Mouse (Mus musculus) gastrocnemius, adult 2 months (tissue): ENCODE results near the gene Cbln3. TPM values are rescaled to one million over a fixed set of nuclear protein-coding genes. Genes with fewer than 3 reads are reported as not detected.

Source experiments
- DNase-seq: peaks from one replicate; pipeline ENCODE4 v3.0.0; 2022
- H3K27ac ChIP-seq: fragments of 200-600 bp; 2 replicates; pipeline ENCODE4 v1.8.1; 2022; ENCODE audit warnings: mild to moderate bottlenecking
- H3K4me3 ChIP-seq: fragments of 200-600 bp; 2 replicates; pipeline ENCODE4 v1.8.1; 2022; ENCODE audit warnings: mild to moderate bottlenecking, moderate library complexity
- CTCF ChIP-seq: fragments of 200-600 bp; IDR thresholded peaks from 2 replicates; pipeline ENCODE4 v1.8.1; 2022; ENCODE audit warnings: antibody characterized with exemption, mild to moderate bottlenecking, moderate library complexity
- intact Hi-C: fragments of 180-260 bp; cut with DNase I; formaldehyde crosslinking; loops from one replicate; pipeline ENCODE4 v1.15.1; 2025
- total RNA-seq, 2 experiments: library from RNA; stranded (reverse); gene quantifications; 2 replicates each; pipeline ENCODE4 v1.2.3; 2021

Cbln3 gene
- total RNA-seq, 2 experiments from 2014 or later, result not detected

DNA sequence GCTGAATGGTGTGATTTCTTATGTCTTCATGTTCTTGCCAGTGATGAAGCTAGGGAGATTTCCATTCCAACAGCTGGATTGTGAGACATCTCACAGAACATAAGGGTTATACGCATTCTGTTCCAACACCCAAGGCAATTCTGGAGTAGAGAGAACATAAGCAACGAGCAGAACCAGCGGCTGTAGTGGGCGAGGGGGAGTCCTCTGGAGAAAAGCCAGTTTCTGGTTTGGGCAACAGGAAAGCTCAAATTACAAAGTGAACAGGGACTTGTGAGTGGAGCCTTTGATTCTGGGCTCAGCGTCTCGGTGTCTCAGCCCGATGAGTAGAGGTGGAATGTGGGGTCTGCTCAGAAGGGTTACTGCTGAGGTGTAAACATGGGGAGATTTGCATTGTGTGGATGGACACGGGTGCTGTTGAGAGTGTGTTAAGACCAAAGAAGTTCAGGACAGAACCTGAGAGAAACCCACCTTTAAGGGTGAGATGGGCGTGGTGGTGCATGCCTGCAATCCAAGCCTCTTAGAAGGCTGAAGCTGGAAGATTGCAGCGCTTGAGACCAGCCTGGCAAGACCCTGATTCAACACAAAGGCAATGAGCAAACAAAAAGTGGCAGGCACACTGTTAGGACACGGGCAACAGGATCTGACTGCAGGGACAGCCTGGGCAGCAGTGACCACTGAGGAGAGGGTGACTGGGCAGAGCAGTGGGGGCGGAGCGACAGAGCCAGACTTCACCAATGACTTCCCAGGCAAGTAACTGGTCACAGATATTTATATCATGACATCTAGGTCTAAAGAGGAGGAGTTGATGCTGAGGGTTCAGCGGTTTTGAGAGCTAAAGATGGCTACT is 6.5 kb downstream of the Cbln3 start:
- Histone ChIP-seq H3K4me3 (no peak overlapping the region), H3K27ac (no peak overlapping the region)
- DNase-seq, result no peak
- intact Hi-C loops, result no loop called here
- TF ChIP-seq CTCF, result no peak

DNA sequence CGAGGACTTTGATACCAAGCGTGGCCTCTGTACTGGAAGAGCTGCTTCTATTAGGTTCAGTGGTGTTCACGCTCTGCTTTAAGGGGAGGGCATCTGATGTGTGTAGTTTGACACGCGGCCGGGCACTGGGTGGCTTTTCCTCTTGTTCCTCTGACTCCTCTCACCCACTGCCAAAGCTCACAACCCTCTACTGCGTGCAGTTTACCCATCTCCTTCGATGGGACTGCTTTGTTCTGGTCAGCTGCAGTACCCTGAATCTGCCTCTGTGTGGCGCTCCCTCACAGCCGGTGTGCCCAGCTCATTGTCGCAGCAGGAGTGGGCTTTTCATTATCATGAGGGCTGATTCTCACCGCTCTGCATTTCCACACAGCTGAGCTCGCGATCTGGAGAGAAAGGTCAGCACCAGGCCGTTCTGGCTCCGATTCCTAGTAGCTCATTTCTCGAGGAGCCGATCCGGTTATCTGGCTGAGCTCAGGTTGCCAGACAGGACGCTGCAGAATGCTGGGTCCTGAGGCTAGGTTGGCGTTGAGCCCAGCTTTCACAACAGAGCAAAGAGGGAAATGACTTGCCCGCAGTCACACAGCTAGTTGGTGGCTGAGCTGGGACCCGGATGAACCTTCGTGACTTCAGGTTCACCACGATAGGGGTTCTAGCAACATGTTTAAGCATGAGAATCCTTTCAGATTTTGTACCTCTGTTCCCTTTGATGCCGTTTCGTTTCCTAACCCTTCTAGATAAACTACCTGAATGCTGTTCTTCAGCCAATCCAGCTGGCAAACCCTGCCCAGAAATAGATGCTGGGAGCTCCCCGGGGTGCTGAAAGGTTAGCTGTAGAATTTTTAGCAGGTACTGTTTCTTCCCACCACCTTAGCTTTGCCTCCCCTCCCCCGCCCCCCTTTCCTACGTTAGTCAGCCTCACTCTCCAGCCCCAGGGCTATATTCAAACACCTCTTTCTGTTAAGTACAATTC is 10.2 kb downstream of the Cbln3 start:
- Histone ChIP-seq H3K4me3 (peak overlapping the region; percentile 62), H3K27ac (no peak overlapping the region)
- intact Hi-C loops, result loop anchor here (1.0 kb wide), 1 partner anchor 44 kb away; no protein-coding TSS in a partner anchor
- peak; percentile 79 for DNase-seq
- TF ChIP-seq CTCF, result peak; percentile 99; the same call in 1 of the 2 replicates

DNA sequence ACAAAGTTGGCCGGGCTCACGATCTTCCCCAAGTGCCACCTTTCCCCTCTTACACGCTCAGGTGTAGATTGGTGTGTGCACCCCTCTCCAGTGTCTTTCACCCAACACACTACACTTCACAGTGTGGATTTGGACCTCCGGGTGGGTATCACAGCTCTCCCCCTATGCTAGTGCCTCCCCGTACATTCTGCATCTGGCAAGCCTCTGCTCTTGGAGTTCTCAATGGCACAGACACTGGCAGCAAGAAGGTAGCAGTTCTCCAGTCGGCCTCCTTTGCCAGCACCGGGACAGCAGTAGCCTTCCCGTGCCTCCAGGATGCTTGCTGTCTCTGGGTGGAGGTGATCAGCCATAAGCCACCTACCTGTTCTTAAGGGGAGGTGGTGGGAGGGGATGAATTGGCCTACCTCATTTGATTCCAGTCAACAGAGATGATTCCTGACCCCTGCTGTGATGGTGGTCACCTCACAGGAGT is 10.9 kb downstream of the Cbln3 start:
- DNase-seq, result no peak
- 0 out of 2 replicates have a peak overlapping the region, but pooled peaks have one; percentile 62 for H3K4me3 ChIP-seq
- H3K27ac ChIP-seq, result no peak overlapping the region
- no peak for TF ChIP-seq CTCF
- intact Hi-C loops, result loop anchor here (1.0 kb wide), 1 partner anchor 45 kb away; no protein-coding TSS in a partner anchor

DNA sequence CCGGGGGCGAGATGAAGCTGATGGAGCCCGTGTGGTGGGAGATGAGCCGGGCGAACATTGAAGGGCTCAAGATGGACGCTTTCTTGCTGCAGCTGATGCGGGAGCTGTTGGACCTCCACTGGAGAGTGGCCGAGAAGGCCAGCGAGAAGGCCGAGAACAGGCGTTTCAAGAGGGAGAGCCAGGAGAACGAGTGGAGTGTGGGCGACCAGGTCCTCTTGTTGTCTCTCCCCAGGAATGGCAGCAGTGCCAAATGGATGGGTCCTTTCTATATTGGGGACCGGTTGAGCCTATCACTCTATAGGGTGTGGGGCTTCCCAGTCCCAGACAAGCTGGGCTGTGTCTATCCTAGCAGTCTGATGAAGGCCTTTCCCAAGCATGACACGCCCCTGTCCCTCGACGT is 11.6 kb downstream of the Cbln3 start:
- no peak for DNase-seq
- intact Hi-C loops, result no loop called here
- no peak for TF ChIP-seq CTCF
- Histone ChIP-seq H3K4me3 (no peak overlapping the region), H3K27ac (no peak overlapping the region)

DNA sequence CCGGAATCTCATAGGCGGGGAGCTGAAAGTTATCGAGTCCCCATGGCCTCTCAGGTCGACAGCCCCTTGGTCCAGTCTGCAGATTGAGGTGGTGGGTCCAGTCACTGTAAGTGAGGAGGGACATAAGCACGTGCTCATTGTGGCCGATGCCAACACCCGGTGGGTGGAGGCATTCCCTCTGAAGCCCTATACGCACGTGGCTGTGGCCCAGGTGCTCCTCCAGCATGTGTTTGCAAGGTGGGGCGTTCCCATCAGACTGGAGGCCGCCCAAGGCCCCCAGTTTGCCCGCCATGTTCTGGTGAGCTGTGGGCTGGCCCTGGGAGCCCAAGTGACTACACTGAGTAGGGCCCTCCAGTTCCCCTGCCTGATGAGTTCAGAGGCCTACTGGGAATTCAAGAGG is 12.2 kb downstream of the Cbln3 start:
- TF ChIP-seq CTCF, result no peak
- Histone ChIP-seq H3K27ac (no peak overlapping the region), H3K4me3 (no peak overlapping the region)
- intact Hi-C loops, result no loop called here
- DNase-seq, result no peak

DNA sequence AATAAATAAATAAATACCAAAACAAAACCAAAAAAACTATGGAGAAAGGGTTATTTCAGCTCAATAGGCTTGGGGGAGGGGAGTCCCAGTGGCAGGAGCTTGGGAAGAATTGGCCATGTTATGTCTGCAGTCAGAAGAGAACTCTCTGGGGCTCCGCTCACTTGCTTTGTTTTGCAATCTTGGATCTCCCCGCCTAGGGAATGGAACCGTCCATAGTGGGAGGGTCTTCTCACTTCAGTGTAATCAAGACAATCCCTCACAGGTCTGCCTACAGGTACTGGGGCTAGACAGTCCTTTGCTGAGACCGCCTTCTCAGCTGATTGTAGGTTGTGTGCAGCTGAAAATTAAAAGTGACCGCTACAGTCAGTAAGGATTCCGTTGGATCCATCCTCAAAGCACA is 14.7 kb downstream of the Cbln3 start:
- no peak overlapping the region for H3K27ac ChIP-seq
- TF ChIP-seq CTCF, result no peak
- no peak overlapping the region for H3K4me3 ChIP-seq
- intact Hi-C loops, result no loop called here
- DNase-seq, result no peak

DNA sequence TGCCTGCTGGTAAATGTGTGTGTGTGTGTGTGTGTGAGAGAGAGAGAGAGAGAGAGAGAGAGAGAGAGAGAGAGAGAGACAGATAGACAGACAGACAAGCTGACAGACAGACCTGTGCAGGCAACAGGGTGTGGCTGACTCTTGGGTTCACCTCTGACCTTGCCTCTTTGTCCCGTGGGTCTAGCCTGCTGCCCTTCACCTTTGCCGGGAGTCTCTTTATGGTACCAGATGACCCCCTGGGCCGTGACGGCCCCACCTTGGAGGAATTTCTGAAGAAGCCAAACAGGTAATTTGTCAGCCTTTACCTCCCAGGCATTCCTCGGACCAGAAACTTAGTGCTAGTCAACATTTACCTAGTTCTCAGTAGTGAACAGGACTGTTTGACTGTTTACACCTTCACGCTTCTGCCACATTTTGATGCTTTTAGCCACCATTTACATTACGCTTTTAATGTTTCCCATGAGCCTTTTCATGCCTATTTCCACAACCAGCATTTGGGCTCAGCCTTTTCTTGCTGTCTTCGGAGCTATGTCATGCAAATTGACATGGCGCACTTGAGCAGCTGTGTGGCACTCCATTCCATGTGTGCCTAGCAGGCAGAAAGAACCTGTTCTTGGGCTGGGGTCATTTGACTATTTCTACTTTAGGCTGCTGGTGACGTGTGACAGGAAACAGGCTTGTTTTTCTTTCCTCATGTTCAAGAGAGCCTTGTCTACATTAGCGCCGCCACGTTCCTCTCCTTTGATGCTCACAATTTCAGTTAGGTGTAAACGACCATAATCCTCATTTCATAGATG is 15.8 kb downstream of the Cbln3 start:
- H3K4me3 ChIP-seq, result no peak overlapping the region
- intact Hi-C loops, result no loop called here
- no peak for TF ChIP-seq CTCF
- DNase-seq, result no peak
- H3K27ac ChIP-seq, result no peak overlapping the region

DNA sequence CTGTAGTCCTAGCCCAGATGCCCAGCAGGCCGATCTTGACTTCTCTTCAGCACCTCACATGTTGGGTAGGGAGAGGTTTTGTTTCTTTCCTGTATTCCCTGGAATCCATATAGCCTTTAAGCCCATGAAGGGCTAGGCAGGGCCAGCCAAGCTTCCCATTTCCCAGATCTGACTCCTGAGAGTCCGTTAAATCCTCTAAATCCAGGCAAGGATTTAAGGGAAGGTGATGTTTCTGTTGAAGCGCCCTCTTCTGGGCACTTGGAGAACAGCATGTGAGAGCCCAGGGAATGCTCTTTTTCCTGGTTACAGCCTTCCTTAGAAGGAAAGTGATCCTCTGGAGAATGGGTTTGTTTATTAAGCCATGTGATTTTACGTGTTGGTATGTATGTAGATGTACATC is 17.2 kb downstream of the Cbln3 start:
- intact Hi-C loops, result no loop called here
- peak; percentile 58 for DNase-seq
- Histone ChIP-seq H3K4me3 (no peak overlapping the region), H3K27ac (no peak overlapping the region)
- peak; percentile 94 for TF ChIP-seq CTCF

DNA sequence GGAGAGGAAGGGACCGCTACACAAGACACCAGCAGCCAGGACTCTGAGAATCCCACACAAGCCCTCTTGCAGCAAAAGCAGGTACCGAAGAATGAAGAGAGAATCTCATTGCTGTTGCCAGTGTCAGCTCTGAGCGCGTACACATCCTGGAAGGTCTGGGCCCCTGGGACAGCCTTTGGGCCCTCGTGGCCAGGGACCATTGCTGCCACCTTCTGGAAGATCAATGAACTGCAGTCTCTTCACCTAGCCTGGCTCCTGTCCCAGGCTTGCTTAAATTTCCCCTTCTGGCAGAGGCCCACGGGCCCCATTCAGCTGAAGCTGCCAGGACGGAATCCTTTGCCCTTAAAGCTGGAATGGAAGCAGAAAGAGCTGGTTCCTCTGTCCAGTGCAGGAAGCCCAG is 20.4 kb downstream of the Cbln3 start:
- intact Hi-C loops, result loop anchor here (1.0 to 2.0 kb wide), 2 partner anchors 41 to 83 kb away; no protein-coding TSS in a partner anchor
- DNase-seq, result peak; percentile 86
- no peak overlapping the region for H3K4me3 ChIP-seq
- H3K27ac ChIP-seq, result no peak overlapping the region
- TF ChIP-seq CTCF, result peak; percentile 100

DNA sequence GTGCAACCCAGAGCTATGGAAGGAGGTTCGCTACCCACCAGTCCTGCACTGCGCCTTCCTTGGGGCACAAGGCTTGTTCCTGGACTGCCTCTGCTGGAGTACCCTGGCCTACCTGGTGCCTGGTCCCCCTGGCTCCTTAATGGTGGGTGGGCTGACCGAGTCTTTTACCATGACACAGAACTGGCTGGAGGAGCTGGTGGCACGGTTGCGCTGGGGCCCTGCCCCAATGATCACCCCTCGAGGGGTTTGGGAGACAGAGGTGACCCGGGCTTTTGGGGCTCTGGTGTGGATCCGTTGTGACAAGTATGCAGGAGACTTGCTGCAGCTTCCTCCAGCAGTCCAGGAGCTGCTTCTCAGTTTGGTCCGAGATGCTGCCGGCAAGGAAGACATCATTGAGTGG is 21.2 kb downstream of the Cbln3 start:
- intact Hi-C loops, result no loop called here
- H3K27ac ChIP-seq, result no peak overlapping the region
- TF ChIP-seq CTCF, result no peak
- H3K4me3 ChIP-seq, result no peak overlapping the region
- no peak for DNase-seq

DNA sequence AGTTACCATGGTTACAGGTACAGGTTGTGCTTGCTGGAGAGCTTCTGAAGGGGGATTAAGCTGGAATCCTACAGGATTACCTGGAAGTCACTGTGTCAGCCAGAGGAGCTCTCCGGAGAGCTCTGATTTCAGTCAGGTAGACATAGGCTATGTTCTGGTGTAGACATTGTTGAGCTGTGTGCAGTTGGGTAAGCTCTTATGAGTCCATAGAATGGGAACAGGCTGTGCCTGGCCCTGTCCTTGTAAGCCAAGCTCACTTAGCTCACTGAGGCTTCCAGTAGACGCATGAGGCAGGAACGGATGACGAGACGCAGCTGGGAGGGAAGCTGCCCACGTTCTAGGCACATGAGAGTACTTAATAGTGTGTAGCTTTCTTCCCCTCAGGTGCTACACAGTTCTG is 22.0 kb downstream of the Cbln3 start:
- intact Hi-C loops, result no loop called here
- Histone ChIP-seq H3K27ac (no peak overlapping the region), H3K4me3 (no peak overlapping the region)
- no peak for TF ChIP-seq CTCF
- DNase-seq, result no peak

DNA sequence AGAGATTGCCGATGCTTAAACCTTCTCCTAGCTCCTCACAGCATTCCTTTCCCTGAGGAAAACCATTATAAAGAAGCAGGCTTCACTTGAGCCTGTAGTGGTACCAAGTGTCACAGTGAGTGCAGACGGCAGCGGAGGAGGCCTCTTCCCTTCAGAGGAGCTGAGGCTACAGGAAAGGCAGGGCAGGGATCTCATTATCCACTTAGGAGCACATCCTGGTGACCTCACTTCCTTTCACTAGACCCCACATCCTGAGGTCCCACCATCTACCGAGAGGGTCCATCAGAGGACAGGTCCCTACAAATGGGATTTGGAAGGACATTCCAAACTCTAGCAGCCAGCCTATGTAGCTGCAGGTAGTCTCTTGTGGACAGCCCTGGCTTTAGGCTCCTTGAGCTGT is 26.6 kb downstream of the Cbln3 start:
- intact Hi-C loops, result no loop called here
- DNase-seq, result no peak
- H3K27ac ChIP-seq, result 0 out of 2 replicates have a peak overlapping the region, but pooled peaks have one; percentile 8

More for the DNA sequence above, 26.6 kb downstream of the Cbln3 start:
- no peak for TF ChIP-seq CTCF
- peak overlapping the region; percentile 26 for H3K4me3 ChIP-seq
